Mouse (Mus musculus): ENCODE measurements at regions not wholly inside any gene's neighbourhood (a gene's known extent, or its start where the extent isn't known, plus 50 kb on each side); places are given as distances from the start of the nearest gene placed in this dataset.

- no peak for DNase-seq
Observed at GRCm38 (mm10) chr10:93361654-93362195, 50.8 kb upstream of the Elk3 start.

- DNase-seq: no peak
Observed at GRCm38 (mm10) chr10:93364108-93364793, 53.3 kb upstream of the Elk3 start.

DNA sequence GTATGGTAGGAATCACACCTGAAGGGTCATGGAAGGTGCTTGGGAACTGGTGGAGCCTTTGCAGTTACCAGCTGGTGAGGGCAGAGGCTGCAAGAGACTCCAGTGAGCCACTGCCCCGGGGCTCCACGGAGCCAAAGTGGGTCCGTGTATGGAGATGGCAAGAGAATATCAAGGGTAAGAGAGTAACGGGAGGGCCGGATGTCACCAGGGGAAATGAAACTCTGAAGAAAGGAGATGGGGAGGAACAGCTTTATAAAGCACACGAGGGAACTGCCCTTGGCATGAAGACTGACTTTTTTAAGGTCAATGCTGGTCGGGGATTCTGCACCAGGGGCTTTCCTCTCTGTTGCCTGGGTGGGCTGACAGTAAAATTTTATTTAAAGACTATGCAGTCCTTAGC is 53.9 kb upstream of the Elk3 start:
- DNase-seq: no peak

DNA sequence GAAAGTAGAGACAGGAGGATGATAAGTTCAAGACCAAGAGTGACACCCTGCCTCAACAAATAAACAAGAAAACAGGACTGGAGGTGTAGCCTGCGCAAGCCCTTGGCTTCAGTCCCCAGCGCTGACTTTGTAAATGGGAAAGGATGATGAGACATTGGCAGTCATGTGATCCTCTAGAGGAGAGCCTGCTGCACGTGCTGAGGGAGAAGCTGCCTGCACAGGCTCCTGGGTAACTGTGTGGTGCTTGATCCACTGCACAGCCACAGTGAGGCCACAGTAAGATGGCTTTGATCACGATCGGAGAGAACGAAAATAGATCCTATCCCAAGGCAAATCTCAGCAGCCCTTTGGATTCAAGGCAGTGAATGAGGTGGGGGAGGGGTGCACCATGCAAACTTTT is 54.4 kb upstream of the Elk3 start:
- no peak for DNase-seq

DNA sequence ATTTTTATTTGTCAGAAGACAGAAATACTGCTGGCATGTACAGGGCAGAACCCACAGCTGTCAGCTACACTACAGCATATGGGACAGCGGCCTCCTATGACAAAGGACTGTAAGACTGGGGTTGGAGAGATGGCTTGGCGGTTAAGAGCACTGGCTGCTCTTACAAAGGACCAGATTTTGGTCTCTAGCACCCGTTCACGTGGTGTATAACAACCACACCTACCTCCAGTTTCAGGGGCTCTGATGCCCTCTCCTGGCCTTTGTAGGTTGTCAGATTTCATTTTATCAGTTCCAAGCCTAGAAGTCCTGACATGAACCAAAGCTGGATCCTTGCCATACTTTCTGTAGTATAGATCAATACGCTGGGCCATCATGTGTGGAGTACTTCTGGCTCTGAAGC is 54.9 kb upstream of the Elk3 start:
- no peak for DNase-seq

DNA sequence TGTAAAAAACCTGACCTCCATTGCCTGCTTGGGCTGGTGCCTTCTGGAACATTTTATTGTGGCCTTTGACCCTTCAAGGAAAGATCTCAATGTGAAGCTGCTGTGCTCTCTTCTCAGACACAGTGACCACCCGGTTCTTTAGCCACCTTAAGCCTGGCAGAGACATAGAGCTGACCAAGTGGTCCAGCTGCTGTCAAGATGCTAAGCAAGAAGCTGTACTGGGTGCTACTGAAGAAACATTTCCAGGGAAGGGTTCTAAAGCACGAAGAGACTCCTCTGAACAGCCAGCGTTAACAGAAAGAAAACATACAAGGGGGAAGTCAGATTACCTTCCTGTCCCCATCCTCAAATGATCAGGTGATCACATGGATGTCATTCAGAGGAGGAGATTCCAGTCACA is 58.8 kb upstream of the Elk3 start:
- DNase-seq: no peak

GRCm38 (mm10) chr10:93370331-93370730 is 59.4 kb upstream of the Elk3 start:
- DNase-seq: no peak

DNA sequence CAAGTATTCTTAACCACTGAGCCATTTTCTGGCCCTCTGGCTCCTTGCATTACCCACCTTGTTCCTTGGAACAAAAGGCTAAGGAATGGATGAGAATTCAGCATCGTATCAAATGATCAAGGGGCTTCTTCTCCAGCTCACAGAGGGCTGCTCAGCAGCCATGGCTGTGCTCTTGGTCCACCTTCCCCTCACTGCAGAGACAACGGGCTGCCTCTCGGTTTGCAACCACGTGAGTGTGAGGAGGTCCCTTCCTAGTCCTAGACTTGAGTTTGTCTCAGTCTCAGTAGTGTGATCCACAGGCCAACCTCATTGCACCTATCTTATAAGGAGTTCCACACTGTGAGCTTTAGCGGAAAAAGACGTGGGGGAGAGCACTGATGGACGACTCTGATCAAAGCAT is 61.3 kb upstream of the Elk3 start:
- DNase-seq: no peak

GRCm38 (mm10) chr10:93373265-93373664 is 62.3 kb upstream of the Elk3 start:
- no peak for DNase-seq

GRCm38 (mm10) chr10:93373954-93374689 is 63.2 kb upstream of the Elk3 start:
- no peak for DNase-seq

- DNase-seq: no peak
Observed at GRCm38 (mm10) chr10:93374690-93374994, 63.7 kb upstream of the Elk3 start.

DNA sequence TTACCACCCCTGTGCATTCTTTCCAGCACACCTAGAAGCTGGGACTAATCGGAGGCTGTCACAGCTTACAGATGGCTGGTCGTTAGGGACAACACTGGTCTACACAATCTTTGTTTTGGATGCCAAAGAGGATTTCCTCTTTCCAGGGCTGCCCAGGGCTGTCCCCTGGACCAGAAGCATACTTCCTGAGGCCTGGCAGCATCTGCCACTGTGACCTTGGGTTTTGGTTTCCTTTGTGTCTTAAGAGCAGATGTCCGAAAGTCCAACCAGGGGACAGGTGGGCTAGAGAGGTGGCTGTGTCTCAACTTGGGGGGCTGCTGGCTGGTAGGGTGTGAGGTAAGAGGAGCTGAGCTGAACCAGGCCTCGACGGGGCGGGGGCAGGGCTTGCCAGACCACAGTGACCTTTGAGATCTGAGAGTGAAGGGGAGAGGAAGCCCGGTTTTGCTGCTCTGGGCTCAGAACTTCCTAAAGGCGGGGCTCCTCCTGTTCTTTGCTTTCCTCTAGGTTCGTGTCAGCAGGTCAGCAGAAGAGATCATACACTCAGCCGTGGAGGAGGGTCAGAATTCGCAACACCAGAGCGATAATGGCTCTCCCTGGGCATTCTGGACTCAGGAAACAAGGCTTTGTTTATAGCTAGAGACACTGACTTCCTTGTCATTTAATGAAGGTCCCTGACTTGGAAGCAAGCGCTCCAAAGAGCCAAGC is 64.2 kb upstream of the Elk3 start:
- DNase-seq: peak; percentile 66

DNA sequence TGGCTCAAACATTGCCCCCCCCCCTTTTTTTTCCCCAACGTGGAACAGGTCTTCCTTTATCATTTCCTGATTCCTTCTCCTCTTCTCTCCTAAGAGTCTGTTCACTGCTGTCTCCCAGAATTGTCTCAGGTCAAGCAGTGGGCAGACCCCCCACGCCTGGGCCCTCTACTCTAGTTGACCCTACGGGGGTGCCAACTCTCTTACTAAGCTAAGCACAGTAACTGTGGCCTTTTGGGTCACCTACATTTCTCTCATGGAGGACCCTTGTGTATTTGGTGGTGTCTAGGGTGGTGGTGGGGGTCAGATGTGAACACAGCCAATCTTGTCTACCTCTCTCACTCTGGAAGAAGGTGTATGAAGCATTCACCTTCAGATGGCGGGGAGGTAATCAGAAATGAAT is 64.8 kb upstream of the Elk3 start:
- DNase-seq: no peak

GRCm38 (mm10) chr10:93376457-93376941 is 65.6 kb upstream of the Elk3 start:
- DNase-seq: peak; percentile 66

- no peak for DNase-seq
Observed at GRCm38 (mm10) chr10:93389276-93389675, 63.9 kb upstream of the Lta4h start.

- DNase-seq: no peak
Observed at GRCm38 (mm10) chr10:93391296-93391695, 61.9 kb upstream of the Lta4h start.

DNA sequence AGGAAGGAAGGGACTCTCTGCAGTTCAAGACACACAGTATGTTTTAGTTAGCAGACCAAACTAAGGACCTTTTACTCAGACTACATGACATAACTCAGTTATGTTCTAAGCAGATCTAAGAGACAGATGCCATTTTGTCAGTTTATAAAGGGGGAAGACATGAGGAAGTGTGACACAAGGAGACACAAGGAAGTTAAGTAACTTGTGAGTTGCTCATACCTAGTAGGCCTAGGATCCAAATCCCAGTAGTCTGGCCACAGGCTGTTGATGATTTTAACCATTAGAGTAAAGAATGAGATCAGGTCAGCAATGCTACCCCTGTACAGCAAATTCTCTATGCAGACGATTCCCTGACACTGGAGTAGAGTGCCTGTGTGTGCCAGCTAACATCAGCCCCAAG is 59.3 kb upstream of the Lta4h start:
- DNase-seq: no peak

DNA sequence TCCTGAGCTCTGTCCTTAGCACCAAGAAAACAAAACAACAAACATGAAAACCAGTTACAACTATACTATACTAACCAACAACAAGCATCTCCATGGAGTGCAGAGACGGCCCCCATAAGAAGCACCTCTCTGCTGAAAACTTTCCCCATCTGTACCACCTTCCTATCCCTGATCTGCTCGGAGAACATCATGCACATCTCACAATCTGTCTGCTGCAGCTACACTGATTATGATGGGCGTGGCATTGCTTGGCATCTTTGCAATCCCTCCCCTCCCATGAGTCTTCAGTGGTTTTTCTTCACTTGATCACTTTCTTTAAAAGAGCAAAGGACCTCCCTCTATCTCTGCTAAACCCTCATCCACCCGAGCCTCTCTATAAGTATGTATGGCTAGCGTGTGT is 55.5 kb upstream of the Lta4h start:
- DNase-seq: no peak

GRCm38 (mm10) chr10:93398531-93399320 is 54.5 kb upstream of the Lta4h start:
- DNase-seq: no peak

DNA sequence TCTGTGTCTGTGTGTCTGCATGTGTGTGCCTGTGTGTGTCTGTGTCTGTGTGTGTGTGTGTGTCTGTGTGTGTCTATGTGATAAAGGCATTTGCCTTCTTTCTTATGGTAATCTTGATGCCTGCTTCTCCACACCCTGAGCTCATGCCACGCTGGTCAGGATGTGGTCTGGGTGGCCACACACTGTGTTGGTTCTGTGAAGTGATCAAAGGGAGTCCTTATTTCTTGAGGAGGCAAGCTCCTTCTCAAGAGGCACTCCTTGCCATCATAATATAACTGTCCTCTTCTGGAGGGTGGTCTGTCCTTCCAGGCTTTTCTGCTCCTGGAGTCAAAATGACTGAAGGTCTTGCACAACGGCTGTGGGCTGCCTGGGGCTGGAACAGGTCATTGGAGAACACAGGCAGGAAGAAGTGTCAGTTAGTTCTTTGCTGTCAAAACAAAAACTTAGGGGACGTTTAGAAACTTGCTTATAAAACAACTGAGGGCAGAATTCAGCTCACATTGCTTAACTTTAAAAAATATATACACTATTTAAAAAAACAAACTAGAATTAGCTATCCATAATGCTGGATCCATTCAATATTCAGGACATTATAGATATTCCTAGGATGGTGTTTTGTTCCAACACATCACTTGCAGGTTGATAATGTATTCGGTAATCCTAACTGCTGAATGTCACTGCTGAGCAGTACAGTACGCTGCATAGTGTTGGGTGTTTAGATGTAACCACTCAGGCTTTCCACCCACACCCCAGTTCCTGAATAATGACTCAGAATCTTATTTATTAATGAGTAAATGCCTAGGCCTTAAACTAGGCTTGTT is 50.3 kb upstream of the Lta4h start:
- DNase-seq: no peak
